Mouse (Mus musculus) neural tube, embryonic 14.5 days (tissue): ENCODE measurements around the gene Rbm19. TPM values are rescaled to one million over a fixed set of nuclear protein-coding genes. Genes with fewer than 3 reads are reported as not detected.

Source experiments
- ATAC-seq: fragments of 200-750 bp; cut with Nextera tagmentation; 2 replicates; pipeline ENCODE4 v1.8.0; 2017; ENCODE audit warnings: low read depth, mild to moderate bottlenecking, moderate TSS enrichment, moderate library complexity
- H3K27ac ChIP-seq: fragments of 300-500 bp; sonication (generic); 2 replicates; pipeline ENCODE4 v1.5.1; 2014; ENCODE audit warnings: low read depth, mild to moderate bottlenecking, control low read depth, low read length, moderate library complexity, mixed read lengths
- H3K27me3 ChIP-seq: fragments of 300-500 bp; sonication (generic); 2 replicates; pipeline ENCODE4 v1.6.1; 2014; ENCODE audit warnings: low read length; ENCODE audit not compliant: control insufficient read depth, insufficient read depth
- H3K36me3 ChIP-seq: fragments of 300-500 bp; sonication (generic); 2 replicates; pipeline ENCODE4 v1.6.1; 2014; ENCODE audit warnings: low read length, mixed read lengths; ENCODE audit not compliant: control insufficient read depth, insufficient read depth
- H3K4me1 ChIP-seq: fragments of 300-500 bp; sonication (generic); 2 replicates; pipeline ENCODE4 v1.6.1; 2014; ENCODE audit warnings: low read length; ENCODE audit not compliant: control insufficient read depth, insufficient read depth
- H3K4me2 ChIP-seq: fragments of 300-500 bp; sonication (generic); 2 replicates; pipeline ENCODE4 v1.6.1; 2014; ENCODE audit warnings: mild to moderate bottlenecking, low read depth, low read length, control low read depth
- H3K4me3 ChIP-seq: fragments of 300-500 bp; sonication (generic); 2 replicates; pipeline ENCODE4 v1.5.1; 2014; ENCODE audit warnings: low read depth, low read length, control low read depth, mixed read lengths
- H3K9ac ChIP-seq: fragments of 300-500 bp; sonication (generic); replicated peaks from 2 replicates; pipeline ENCODE4 v1.6.1; 2014; ENCODE audit warnings: low read depth, mild to moderate bottlenecking, control low read depth, low read length, mixed read lengths
- H3K9me3 ChIP-seq: fragments of 300-500 bp; sonication (generic); 2 replicates; pipeline ENCODE4 v1.6.1; 2016; ENCODE audit warnings: low read length; ENCODE audit not compliant: control insufficient read depth
- WGBS: fragments of 180-500 bp; shearing (Covaris S2); extraction: QIAGEN DNeasy Blood & Tissue Kit; methylation state at CpG from one replicate; pipeline ENCODE4 v1.1.7; 2014; 5-methylcytosine and 5-hydroxymethylcytosine counted together
- polyA plus RNA-seq: library from polyadenylated mRNA; unstranded; fragments of >200 nt; fragmentation: Nextera tagmentation; extraction: Ambion mirVana; gene quantifications from 2 replicates; pipeline ENCODE4 v1.2.1, GENCODE M21; 2014

The Rbm19 gene
- polyA plus RNA-seq, 1 experiment from 2014 or later = 14.7 TPM

- 94% methylated on average over 11 of the region's 11 CpGs for WGBS
- Histone ChIP-seq H3K4me3 (no peak overlapping the region), H3K9me3 (no peaks in the 10 kb centered on the region), H3K27me3 (no peaks in the 10 kb centered on the region), H3K4me1 (peaks cover 25% of the 10 kb centered on the region; the same call in 1 of the 2 replicates), H3K27ac (no peak overlapping the region), H3K9ac (no peak overlapping the region), H3K36me3 (no peaks in the 10 kb centered on the region), H3K4me2 (no peak overlapping the region)
- no peak for ATAC-seq
These were observed 63.8 kb downstream of the Rbm19 start for GRCm38 (mm10) chr5:120180102-120180501.

- no peak overlapping the region for H3K27ac ChIP-seq
- 86% methylated on average over 4 of the region's 4 CpGs for WGBS
- H3K9ac ChIP-seq = no peak overlapping the region
- H3K4me2 ChIP-seq = no peak overlapping the region
- no peak overlapping the region for H3K4me3 ChIP-seq
- H3K27me3 ChIP-seq = no peaks in the 10 kb centered on the region
- H3K4me1 ChIP-seq = peaks cover 25% of the 10 kb centered on the region; the same call in 1 of the 2 replicates
- ATAC-seq = no peak
- no peaks in the 10 kb centered on the region for H3K9me3 ChIP-seq
- H3K36me3 ChIP-seq = no peaks in the 10 kb centered on the region
These were observed 65.1 kb downstream of the Rbm19 start for GRCm38 (mm10) chr5:120181384-120181783.

GRCm38 (mm10) chr5:120183321-120183720 is 67.1 kb downstream of the Rbm19 start:
- Histone ChIP-seq H3K27ac (peak overlapping the region; percentile 64), H3K4me2 (no peak overlapping the region), H3K4me3 (no peak overlapping the region), H3K27me3 (no peaks in the 10 kb centered on the region), H3K36me3 (no peaks in the 10 kb centered on the region), H3K9ac (no peak overlapping the region), H3K9me3 (no peaks in the 10 kb centered on the region), H3K4me1 (peaks cover 24% of the 10 kb centered on the region; the same call in 1 of the 2 replicates)
- WGBS = 72% methylated on average over 8 of the region's 8 CpGs
- no peak for ATAC-seq

- H3K36me3 ChIP-seq = no peaks in the 10 kb centered on the region
- peaks cover 20% of the 10 kb centered on the region; the same call in 1 of the 2 replicates for H3K4me1 ChIP-seq
- no peaks in the 10 kb centered on the region for H3K9me3 ChIP-seq
- no peak overlapping the region for H3K4me2 ChIP-seq
- H3K4me3 ChIP-seq = no peak overlapping the region
- H3K9ac ChIP-seq = no peak overlapping the region
- no peak for ATAC-seq
- no peaks in the 10 kb centered on the region for H3K27me3 ChIP-seq
- 28% methylated on average over 6 of the region's 7 CpGs for WGBS
- peak overlapping the region; percentile 64 for H3K27ac ChIP-seq
These were observed 67.5 kb downstream of the Rbm19 start for GRCm38 (mm10) chr5:120183790-120184189.

GRCm38 (mm10) chr5:120185949-120186348 is 69.7 kb downstream of the Rbm19 start:
- Histone ChIP-seq H3K27ac (no peak overlapping the region), H3K4me3 (no peak overlapping the region), H3K4me2 (no peak overlapping the region), H3K9me3 (no peaks in the 10 kb centered on the region), H3K9ac (no peak overlapping the region), H3K27me3 (no peaks in the 10 kb centered on the region), H3K36me3 (no peaks in the 10 kb centered on the region), H3K4me1 (0 out of 2 replicates have a peak, but pooled peaks cover 10% of the 10 kb centered on the region)
- no peak for ATAC-seq
- WGBS = 91% methylated on average over 10 of the region's 10 CpGs

GRCm38 (mm10) chr5:120188541-120188940 is 72.3 kb downstream of the Rbm19 start:
- ATAC-seq = no peak
- H3K9me3 ChIP-seq = no peaks in the 10 kb centered on the region
- H3K9ac ChIP-seq = peak overlapping the region; percentile 32; the same call in 1 of the 2 replicates
- H3K4me2 ChIP-seq = no peak overlapping the region
- 75% methylated on average over 7 of the region's 7 CpGs for WGBS
- 0 out of 2 replicates have a peak, but pooled peaks cover 17% of the 10 kb centered on the region for H3K4me1 ChIP-seq
- no peaks in the 10 kb centered on the region for H3K27me3 ChIP-seq
- no peaks in the 10 kb centered on the region for H3K36me3 ChIP-seq
- H3K27ac ChIP-seq = no peak overlapping the region
- H3K4me3 ChIP-seq = no peak overlapping the region

- Histone ChIP-seq H3K36me3 (no peaks in the 10 kb centered on the region), H3K4me2 (no peak overlapping the region), H3K9ac (no peak overlapping the region), H3K9me3 (no peaks in the 10 kb centered on the region), H3K4me1 (peaks cover 20% of the 10 kb centered on the region), H3K27ac (no peak overlapping the region), H3K4me3 (no peak overlapping the region), H3K27me3 (no peaks in the 10 kb centered on the region)
- ATAC-seq = no peak
- WGBS = 77% methylated on average over 14 of the region's 14 CpGs
These were observed 73.8 kb downstream of the Rbm19 start for GRCm38 (mm10) chr5:120190001-120190582.

GRCm38 (mm10) chr5:120191620-120192019 is 75.4 kb downstream of the Rbm19 start:
- H3K4me1 ChIP-seq = peaks cover 30% of the 10 kb centered on the region
- 65% methylated on average over 9 of the region's 9 CpGs for WGBS

GRCm38 (mm10) chr5:120194309-120194941 is 78.2 kb downstream of the Rbm19 start:
- Histone ChIP-seq H3K27me3 (no peaks in the 10 kb centered on the region), H3K9ac (0 out of 2 replicates have a peak overlapping the region, but pooled peaks have one; percentile 3), H3K27ac (peak overlapping the region; percentile 81), H3K9me3 (no peaks in the 10 kb centered on the region), H3K4me2 (no peak overlapping the region), H3K36me3 (no peaks in the 10 kb centered on the region), H3K4me1 (peaks cover 33% of the 10 kb centered on the region), H3K4me3 (no peak overlapping the region)
- 36% methylated on average over 16 of the region's 16 CpGs for WGBS
- ATAC-seq = no peak

More at GRCm38 (mm10) chr5:120191620-120192019, 75.4 kb downstream of the Rbm19 start:
- no peaks in the 10 kb centered on the region for H3K27me3 ChIP-seq
- H3K4me2 ChIP-seq = no peak overlapping the region
- H3K9ac ChIP-seq = no peak overlapping the region
- no peaks in the 10 kb centered on the region for H3K9me3 ChIP-seq
- no peak for ATAC-seq
- no peak overlapping the region for H3K27ac ChIP-seq
- H3K4me3 ChIP-seq = no peak overlapping the region
- H3K36me3 ChIP-seq = no peaks in the 10 kb centered on the region
